Mouse (Mus musculus) ES-E14 (cell line): Measurements from ENCODE around the gene 1700025G04Rik.

Experiments
- CHD2 ChIP-seq: IDR thresholded peaks from 2 replicates; pipeline ENCODE4 v1.6.1; 2014; ENCODE audit warnings: mild to moderate bottlenecking, low read depth, low read length, inconsistent platforms
- HCFC1 ChIP-seq: IDR thresholded peaks from 2 replicates; pipeline ENCODE4 v1.6.1; 2012; ENCODE audit warnings: low read length, inconsistent platforms, borderline replicate concordance; ENCODE audit not compliant: insufficient read depth
- MAFK ChIP-seq: IDR thresholded peaks from 2 replicates; pipeline ENCODE4 v1.6.1; 2014; ENCODE audit warnings: mild to moderate bottlenecking, low read depth, low read length, inconsistent platforms; ENCODE audit not compliant: insufficient read depth
- ZC3H11A ChIP-seq: IDR thresholded peaks from 2 replicates; pipeline ENCODE4 v1.6.1; 2012; ENCODE audit warnings: low read depth, mild to moderate bottlenecking, inconsistent platforms, low read length, borderline replicate concordance
- ZNF384 ChIP-seq: IDR thresholded peaks from 2 replicates; pipeline ENCODE4 v1.6.1; 2012; ENCODE audit warnings: low read depth, low read length, inconsistent platforms

DNA sequence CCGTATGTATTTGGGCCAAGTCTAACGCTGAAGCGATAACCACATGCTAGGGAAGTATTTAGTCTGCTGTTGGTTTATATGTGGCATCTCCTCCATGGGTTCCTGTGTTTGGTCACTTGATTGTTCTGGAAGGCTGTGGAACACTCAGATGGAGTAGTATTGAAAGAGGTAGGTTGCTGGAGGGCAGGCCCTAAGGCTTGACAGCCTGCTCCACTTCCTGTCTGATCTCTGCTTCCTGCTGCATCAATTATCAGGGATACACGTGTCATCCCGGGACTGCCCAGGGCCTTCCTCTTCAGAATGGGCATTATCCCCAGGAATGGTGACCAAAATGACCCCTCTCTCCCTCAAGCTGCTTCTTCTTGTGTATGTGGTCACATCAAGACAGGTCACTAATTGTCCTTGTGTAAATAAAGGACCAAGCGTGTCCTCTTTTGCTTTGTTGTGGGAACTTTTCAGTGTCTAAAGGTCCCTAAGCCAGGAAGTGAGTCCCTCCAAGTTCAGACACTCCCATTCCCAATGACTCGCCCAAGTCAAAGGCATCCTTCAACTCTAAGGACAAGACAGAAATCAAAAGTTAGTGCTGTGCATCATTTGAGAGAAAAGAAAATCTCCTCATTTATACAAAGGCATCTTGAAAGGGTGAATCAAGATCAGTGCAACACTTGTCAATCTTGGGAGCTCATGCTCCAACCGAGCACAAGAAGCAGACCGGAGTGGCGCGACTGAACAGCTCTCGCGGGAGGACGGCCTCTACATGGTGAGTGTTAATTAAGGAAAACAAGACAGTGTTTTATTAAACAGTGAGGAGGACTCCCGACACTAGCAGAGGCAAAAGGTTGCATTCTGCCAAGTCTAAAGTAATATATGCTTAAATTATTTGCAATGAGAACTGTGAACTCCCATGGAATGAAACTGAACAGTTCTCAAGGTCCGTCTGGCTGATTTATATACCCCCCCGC lies 114.2 kb downstream of the 1700025G04Rik start:
- TF ChIP-seq HCFC1 (no peak), CHD2 (no peak), ZNF384 (no peak), MAFK (no peak), ZC3H11A (no peak)
